Mouse (Mus musculus) kidney, postnatal 0 days (tissue): ENCODE data around the gene Gpr160. TPM values are rescaled to one million over a fixed set of nuclear protein-coding genes. Genes with fewer than 3 reads are reported as not detected.

Experiments used
- ATAC-seq: fragments of 200-750 bp; cut with Nextera tagmentation; replicated peaks from 2 replicates; pipeline ENCODE4 v1.8.0; 2017; ENCODE audit warnings: low read depth, moderate number of reproducible peaks, moderate TSS enrichment, moderate library complexity; ENCODE audit not compliant: low FRiP score
- DNase-seq: peaks from one replicate; pipeline ENCODE4 v3.0.0-alpha.2; 2016; ENCODE audit warnings: low spot score
- H3K27ac ChIP-seq: fragments of 300-500 bp; sonication (generic); 2 replicates; pipeline ENCODE4 v1.5.1; 2014; ENCODE audit warnings: mild to moderate bottlenecking
- H3K27me3 ChIP-seq: fragments of 300-500 bp; sonication (generic); 2 replicates; pipeline ENCODE4 v1.6.1; 2014; ENCODE audit warnings: low read length, mixed read lengths; ENCODE audit not compliant: insufficient read depth
- H3K36me3 ChIP-seq: fragments of 300-500 bp; sonication (generic); 2 replicates; pipeline ENCODE4 v1.6.1; 2014; ENCODE audit warnings: low read length, mixed read lengths; ENCODE audit not compliant: insufficient read depth
- H3K4me1 ChIP-seq: fragments of 300-500 bp; sonication (generic); replicated peaks from 2 replicates; pipeline ENCODE4 v1.6.1; 2014; ENCODE audit warnings: antibody characterized with exemption, low read length, mixed read lengths; ENCODE audit not compliant: insufficient read depth
- H3K4me2 ChIP-seq: fragments of 300-500 bp; sonication (generic); 2 replicates; pipeline ENCODE4 v1.6.1; 2014; ENCODE audit warnings: mild to moderate bottlenecking, low read length, moderate library complexity, mixed read lengths
- H3K4me3 ChIP-seq: fragments of 300-500 bp; sonication (generic); replicated peaks from 2 replicates; pipeline ENCODE4 v1.5.1; 2014; ENCODE audit warnings: low read depth, low read length
- H3K9ac ChIP-seq: fragments of 300-500 bp; sonication (generic); 2 replicates; pipeline ENCODE4 v1.6.1; 2014; ENCODE audit warnings: low read depth, low read length
- H3K9me3 ChIP-seq: fragments of 300-500 bp; sonication (generic); replicated peaks from 2 replicates; pipeline ENCODE4 v1.6.1; 2016; ENCODE audit warnings: low read length, inconsistent platforms, mixed read lengths
- CTCF ChIP-seq: IDR thresholded peaks from 2 replicates; pipeline ENCODE4 v1.5.1; 2016; ENCODE audit warnings: antibody characterized with exemption, low read depth, mild to moderate bottlenecking, moderate library complexity
- WGBS: fragments of 180-500 bp; shearing (Covaris S2); extraction: QIAGEN DNeasy Blood & Tissue Kit; methylation state at CpG from one replicate; pipeline ENCODE4 v1.1.7; 2014; 5-methylcytosine and 5-hydroxymethylcytosine counted together
- polyA plus RNA-seq: library from polyadenylated mRNA; unstranded; fragments of >200 nt; fragmentation: Nextera tagmentation; extraction: Ambion mirVana; gene quantifications from 2 replicates; pipeline ENCODE4 v1.2.1, GENCODE M21; 2015

Gene Gpr160
- 23.8 and 24.2 TPM in 2 replicates for polyA plus RNA-seq

DNA sequence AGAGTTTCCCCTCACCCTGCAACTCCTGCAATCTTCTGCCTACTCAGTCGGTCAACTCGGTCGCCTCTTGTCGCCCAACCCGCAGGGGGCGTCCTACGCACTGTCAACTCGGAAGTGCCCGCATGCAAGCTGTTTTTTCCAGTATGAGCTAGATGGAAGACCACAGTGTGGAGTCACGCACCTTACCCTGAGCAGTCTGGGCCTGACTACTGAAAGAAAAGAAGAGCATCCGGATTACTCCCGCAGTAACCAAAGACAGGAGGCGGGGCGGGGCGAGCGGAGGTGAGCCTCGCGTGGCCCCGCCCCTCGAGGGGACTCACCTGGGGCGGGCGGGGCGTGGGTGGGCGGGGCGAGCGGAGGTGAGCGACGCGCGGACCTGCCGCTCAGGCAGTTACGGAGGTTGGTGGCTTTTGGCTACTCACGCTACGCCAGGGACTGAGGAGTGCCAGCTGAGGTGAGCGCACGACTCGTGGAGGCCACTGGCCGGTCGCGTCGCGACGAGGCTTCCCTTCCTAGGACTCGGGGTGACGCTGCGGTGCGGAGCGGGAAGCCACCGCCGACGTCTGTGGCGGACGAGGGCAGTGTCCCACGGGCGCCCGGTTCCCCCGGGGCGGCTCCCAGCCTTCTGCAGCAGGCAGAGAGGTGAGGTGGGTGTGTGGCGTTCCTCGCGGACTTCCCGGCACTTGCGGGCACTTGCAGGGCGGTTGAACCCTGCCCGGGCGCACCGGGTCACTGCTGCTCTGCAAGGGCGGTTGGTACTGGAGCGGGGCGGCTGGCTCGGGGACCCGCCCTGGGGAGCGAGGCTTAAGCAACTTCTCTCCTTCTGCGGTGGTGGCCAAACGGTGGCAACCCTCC, at the start of gene Gpr160:
Gene Gpr160 (plus strand): TSS at position 347 of the 855 bp plus-strand sequence.
- peak within 1 kb of the TSS; percentile 61 for H3K4me3 ChIP-seq
- no peaks in the 10 kb centered on the region for H3K36me3 ChIP-seq
- H3K27me3 ChIP-seq, result no peaks in the 10 kb centered on the region
- peak within 1 kb of the TSS; percentile 71 for H3K9ac ChIP-seq
- peak; percentile 72 for TF ChIP-seq CTCF
- 1% methylated on average over 75 of the region's 75 CpGs for WGBS
- peak within 1 kb of the TSS; percentile 90 for H3K4me2 ChIP-seq
- DNase-seq, result peak; percentile 61
- peak; percentile 95 for ATAC-seq
- H3K27ac ChIP-seq, result peak within 1 kb of the TSS; percentile 86
- H3K4me1 ChIP-seq, result no peaks in the 10 kb centered on the region
- no peaks in the 10 kb centered on the region for H3K9me3 ChIP-seq

DNA sequence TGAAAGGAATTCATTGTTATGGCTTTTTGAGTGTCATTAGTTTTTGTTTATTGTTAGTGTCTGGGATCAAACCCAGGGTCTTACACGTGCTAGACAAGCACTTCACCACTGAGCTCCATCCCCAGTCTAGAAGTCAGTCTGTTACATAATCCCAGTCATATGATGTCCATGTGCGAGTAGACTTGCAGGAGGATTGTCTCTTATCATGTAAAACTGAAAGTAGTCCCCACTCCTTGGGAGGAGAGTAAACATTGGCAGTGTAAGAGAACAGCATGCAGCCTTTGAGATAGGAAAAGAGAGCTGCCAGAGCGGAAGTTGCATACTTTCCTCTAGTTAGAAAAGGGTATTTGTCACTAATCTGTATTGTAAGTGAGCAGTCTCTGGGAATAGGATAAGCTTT, 42.9 kb upstream of the Gpr160 start:
- no peak overlapping the region for H3K4me3 ChIP-seq
- H3K27me3 ChIP-seq, result no peaks in the 10 kb centered on the region
- WGBS, result 81% methylated on average over 3 of the region's 3 CpGs
- H3K4me1 ChIP-seq, result no peaks in the 10 kb centered on the region
- no peak overlapping the region for H3K4me2 ChIP-seq
- peaks cover 30% of the 10 kb centered on the region for H3K36me3 ChIP-seq
- DNase-seq (no peak), ATAC-seq (no peak)
- H3K9me3 ChIP-seq, result no peaks in the 10 kb centered on the region
- no peak overlapping the region for H3K9ac ChIP-seq
- no peak overlapping the region for H3K27ac ChIP-seq
- no peak for TF ChIP-seq CTCF

- Histone ChIP-seq H3K27ac (no peak overlapping the region), H3K4me2 (no peak overlapping the region), H3K4me3 (no peak overlapping the region), H3K9ac (no peak overlapping the region), H3K9me3 (no peaks in the 10 kb centered on the region), H3K27me3 (no peaks in the 10 kb centered on the region), H3K4me1 (no peaks in the 10 kb centered on the region), H3K36me3 (peaks cover 19% of the 10 kb centered on the region)
- no peak for TF ChIP-seq CTCF
- no peak for DNase-seq
- WGBS, result 95% methylated on average over 16 of the region's 16 CpGs
- no peak for ATAC-seq
Observed at GRCm38 (mm10) chr3:30818630-30819125, 37.1 kb upstream of the Gpr160 start.

- H3K4me1 ChIP-seq, result no peaks in the 10 kb centered on the region
- H3K27me3 ChIP-seq, result no peaks in the 10 kb centered on the region
- H3K9me3 ChIP-seq, result no peaks in the 10 kb centered on the region
- ATAC-seq (no peak), DNase-seq (no peak)
- H3K4me2 ChIP-seq, result no peak overlapping the region
- H3K27ac ChIP-seq, result no peak overlapping the region
- no peak overlapping the region for H3K9ac ChIP-seq
- WGBS, result 92% methylated on average over 8 of the region's 8 CpGs
- peaks cover 11% of the 10 kb centered on the region for H3K36me3 ChIP-seq
- no peak overlapping the region for H3K4me3 ChIP-seq
- TF ChIP-seq CTCF, result no peak
Observed at GRCm38 (mm10) chr3:30822163-30822562, 33.6 kb upstream of the Gpr160 start.

DNA sequence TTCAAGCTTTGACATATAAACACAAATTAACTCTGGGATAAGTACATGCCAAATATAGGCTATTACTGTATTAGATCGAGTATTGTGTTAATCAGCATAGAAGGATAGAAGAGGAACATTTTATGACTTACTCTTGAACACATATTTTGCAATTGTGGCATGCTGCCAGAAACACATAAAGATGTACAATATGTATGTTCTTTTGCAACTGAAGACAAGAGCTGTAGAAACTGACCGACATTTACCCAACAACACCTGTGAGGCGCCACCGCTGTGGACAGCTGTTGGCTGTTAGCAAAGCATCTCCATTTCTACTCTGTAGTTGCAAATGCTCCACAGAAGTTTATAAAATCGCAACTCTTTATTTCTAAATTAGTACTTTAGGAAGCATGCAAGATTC, 29.7 kb upstream of the Gpr160 start:
- TF ChIP-seq CTCF, result no peak
- Histone ChIP-seq H3K4me1 (no peaks in the 10 kb centered on the region), H3K36me3 (no peaks in the 10 kb centered on the region), H3K27ac (no peak overlapping the region), H3K27me3 (no peaks in the 10 kb centered on the region), H3K9ac (no peak overlapping the region), H3K9me3 (no peaks in the 10 kb centered on the region), H3K4me3 (no peak overlapping the region), H3K4me2 (no peak overlapping the region)
- ATAC-seq, result no peak
- 90% methylated on average over 5 of the region's 5 CpGs for WGBS
- no peak for DNase-seq

DNA sequence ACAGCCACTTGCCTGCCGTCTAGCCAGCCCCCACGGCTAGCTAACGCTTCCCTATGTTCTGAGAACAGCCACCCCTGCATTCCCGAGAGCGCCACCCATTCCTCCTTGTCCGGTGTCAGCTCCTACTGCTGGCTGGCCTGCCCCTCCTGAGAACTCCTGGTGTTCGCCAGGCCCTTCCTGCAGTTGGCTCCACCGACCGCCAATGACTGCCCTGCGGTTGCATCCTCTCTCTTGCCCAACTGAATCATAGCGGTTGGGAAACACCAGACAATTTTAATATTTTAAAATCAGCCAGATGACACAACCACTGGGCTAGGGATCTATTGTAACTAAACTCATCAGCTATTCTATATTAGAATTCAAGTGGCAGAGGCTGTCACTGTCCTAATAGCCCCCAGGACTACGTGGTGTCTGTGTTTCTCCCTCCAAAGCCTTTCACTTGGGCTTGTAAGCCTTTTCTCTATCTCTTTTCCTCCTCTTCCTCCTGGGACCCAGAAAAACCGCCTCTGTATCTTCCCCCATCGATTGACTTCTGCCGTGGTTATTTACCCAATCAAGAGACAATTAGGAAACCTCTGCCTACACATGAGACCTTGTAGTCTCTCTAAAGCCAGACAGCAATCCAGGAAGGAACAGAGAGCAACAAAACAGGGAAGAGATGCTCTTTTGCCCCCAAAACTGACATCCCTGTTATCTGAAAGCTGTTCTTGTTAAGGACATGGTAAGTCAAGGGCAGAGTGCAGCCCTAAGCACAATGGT, 23.7 kb upstream of the Gpr160 start:
- Histone ChIP-seq H3K9ac (no peak overlapping the region), H3K27ac (no peak overlapping the region), H3K9me3 (no peaks in the 10 kb centered on the region), H3K4me3 (no peak overlapping the region), H3K36me3 (no peaks in the 10 kb centered on the region), H3K27me3 (no peaks in the 10 kb centered on the region), H3K4me2 (no peak overlapping the region), H3K4me1 (no peaks in the 10 kb centered on the region)
- WGBS, result 78% methylated on average over 15 of the region's 15 CpGs
- DNase-seq (no peak), ATAC-seq (no peak)
- no peak for TF ChIP-seq CTCF
